Mouse (Mus musculus) ES-Bruce4 (cell line): Measurements from ENCODE around the gene Ank2. TPM values are rescaled to one million over a fixed set of nuclear protein-coding genes. Genes with fewer than 3 reads are reported as not detected.

ENCODE experiments used
- H3K27ac ChIP-seq: 2 replicates; pipeline ENCODE4 v1.5.1; 2012; ENCODE audit warnings: low read length, inconsistent platforms; ENCODE audit not compliant: insufficient read depth
- H3K27me3 ChIP-seq: 2 replicates; pipeline ENCODE4 v1.6.1; 2012; ENCODE audit warnings: mild to moderate bottlenecking, low read length, inconsistent platforms; ENCODE audit not compliant: control insufficient read depth, poor library complexity, insufficient read depth, severe bottlenecking
- H3K36me3 ChIP-seq: 2 replicates; pipeline ENCODE4 v1.6.1; 2012; ENCODE audit warnings: inconsistent platforms, mild to moderate bottlenecking, low read length, moderate library complexity; ENCODE audit not compliant: control insufficient read depth, poor library complexity, insufficient read depth, severe bottlenecking
- H3K4me1 ChIP-seq: one replicate; pipeline ENCODE4 v1.8.1; 2011; ENCODE audit warnings: low read length; ENCODE audit not compliant: control insufficient read depth, insufficient read depth
- H3K4me3 ChIP-seq: 2 replicates; pipeline ENCODE4 v1.5.1; 2011; ENCODE audit warnings: low read depth, mild to moderate bottlenecking, low read length
- H3K9ac ChIP-seq: 2 replicates; pipeline ENCODE4 v1.6.1; 2012; ENCODE audit warnings: low read depth, mild to moderate bottlenecking, inconsistent platforms; ENCODE audit not compliant: poor library complexity, severe bottlenecking
- H3K9me3 ChIP-seq: replicated peaks from 2 replicates; pipeline ENCODE4 v1.6.1; 2012; ENCODE audit warnings: mild to moderate bottlenecking, low read length, inconsistent platforms; ENCODE audit not compliant: control insufficient read depth, poor library complexity, insufficient read depth, severe bottlenecking
- CTCF ChIP-seq: IDR thresholded peaks from one replicate; pipeline ENCODE4 v1.8.1; 2011; ENCODE audit warnings: low read depth, low read length
- EP300 ChIP-seq: IDR thresholded peaks from 2 replicates; pipeline ENCODE4 v1.6.1; 2011; ENCODE audit warnings: low read depth, low read length; ENCODE audit not compliant: insufficient read depth
- POLR2A ChIP-seq: IDR thresholded peaks from one replicate; pipeline ENCODE4 v1.8.1; 2011; ENCODE audit warnings: low read length; ENCODE audit not compliant: insufficient read depth
- polyA plus RNA-seq: library from polyadenylated mRNA; stranded (reverse); fragments of >200 nt; gene quantifications from 2 replicates; pipeline ENCODE4 v1.2.4, GENCODE M21; 2011; ENCODE audit warnings: low read depth; ENCODE audit not compliant: missing spikeins, insufficient read depth, insufficient read length

The Ank2 gene
- polyA plus RNA-seq, 1 experiment, result 29.9 TPM

DNA sequence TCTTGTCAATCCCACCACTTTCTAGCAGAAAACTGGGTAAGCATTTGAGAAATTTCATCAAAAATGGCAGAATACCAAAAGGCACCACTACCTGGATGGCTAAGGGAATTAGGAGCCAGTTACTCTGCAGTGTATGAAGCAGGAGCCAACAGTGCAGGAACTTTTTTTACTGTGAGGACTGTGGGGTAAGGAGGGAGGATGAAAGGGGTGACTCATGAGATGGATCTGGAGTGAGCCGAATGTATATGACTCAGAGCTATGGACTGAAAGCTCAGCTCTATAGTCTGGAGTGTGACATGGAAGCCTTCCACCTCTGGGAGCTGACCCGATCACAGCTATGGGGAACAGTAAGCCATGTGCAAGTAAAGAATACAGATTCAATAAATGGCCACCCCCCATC lies 530.4 kb downstream of the Ank2 start:
- no peaks in the 10 kb centered on the region for H3K4me1 ChIP-seq
- no peak overlapping the region for H3K27ac ChIP-seq
- H3K36me3 ChIP-seq, result no peaks in the 10 kb centered on the region
- no peak overlapping the region for H3K9ac ChIP-seq
- H3K4me3 ChIP-seq, result no peak overlapping the region
- no peaks in the 10 kb centered on the region for H3K27me3 ChIP-seq
- no peaks in the 10 kb centered on the region for H3K9me3 ChIP-seq
- TF ChIP-seq POLR2A (no peak), EP300 (no peak), CTCF (no peak)

DNA sequence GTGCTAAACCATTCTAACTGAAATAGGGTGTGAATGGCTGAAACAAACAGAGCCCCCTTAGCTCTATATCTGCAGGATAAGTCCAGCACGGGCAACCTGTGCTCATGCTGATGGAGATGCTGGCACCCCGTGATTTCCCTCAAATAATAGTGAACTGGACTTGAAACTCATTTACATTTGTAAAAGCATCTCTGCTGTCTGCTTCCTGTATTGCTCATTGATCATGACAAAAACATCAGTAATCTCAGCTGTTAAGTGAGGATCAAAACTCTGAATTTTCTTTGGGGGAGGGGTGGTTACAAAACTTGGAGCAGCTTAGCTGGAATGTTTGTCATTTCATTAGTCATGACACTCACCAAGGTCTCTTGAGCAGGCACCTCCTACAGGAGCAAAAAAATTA lies 533.4 kb downstream of the Ank2 start:
- Histone ChIP-seq H3K4me1 (no peaks in the 10 kb centered on the region), H3K4me3 (no peak overlapping the region), H3K9ac (no peak overlapping the region), H3K36me3 (no peaks in the 10 kb centered on the region), H3K9me3 (no peaks in the 10 kb centered on the region), H3K27ac (no peak overlapping the region), H3K27me3 (no peaks in the 10 kb centered on the region)
- TF ChIP-seq CTCF (no peak), POLR2A (no peak), EP300 (no peak)

DNA sequence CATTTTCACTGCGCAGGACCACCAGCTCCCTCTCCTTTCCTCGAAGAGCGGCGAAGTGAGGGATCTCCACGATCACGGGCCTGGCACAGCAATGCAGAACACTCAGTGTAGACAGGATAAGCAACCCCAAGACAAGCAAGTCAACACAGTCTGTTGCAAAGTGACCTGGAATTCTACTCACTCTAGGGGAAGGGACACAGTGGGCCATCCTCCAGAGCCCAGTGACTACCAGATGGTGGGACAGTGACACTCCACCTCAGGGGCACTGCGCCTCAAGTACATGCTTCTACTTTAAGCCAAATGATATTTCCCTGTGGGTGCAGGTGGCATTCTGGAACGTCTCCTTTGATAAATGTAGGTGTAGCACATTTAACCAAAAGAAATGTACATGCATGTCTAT lies 536.8 kb downstream of the Ank2 start:
- no peak for TF ChIP-seq POLR2A
- TF ChIP-seq EP300, result no peak
- TF ChIP-seq CTCF, result no peak
- no peaks in the 10 kb centered on the region for H3K27me3 ChIP-seq
- no peak overlapping the region for H3K4me3 ChIP-seq
- no peak overlapping the region for H3K9ac ChIP-seq
- no peaks in the 10 kb centered on the region for H3K36me3 ChIP-seq
- no peaks in the 10 kb centered on the region for H3K4me1 ChIP-seq
- no peak overlapping the region for H3K27ac ChIP-seq
- H3K9me3 ChIP-seq, result no peaks in the 10 kb centered on the region

DNA sequence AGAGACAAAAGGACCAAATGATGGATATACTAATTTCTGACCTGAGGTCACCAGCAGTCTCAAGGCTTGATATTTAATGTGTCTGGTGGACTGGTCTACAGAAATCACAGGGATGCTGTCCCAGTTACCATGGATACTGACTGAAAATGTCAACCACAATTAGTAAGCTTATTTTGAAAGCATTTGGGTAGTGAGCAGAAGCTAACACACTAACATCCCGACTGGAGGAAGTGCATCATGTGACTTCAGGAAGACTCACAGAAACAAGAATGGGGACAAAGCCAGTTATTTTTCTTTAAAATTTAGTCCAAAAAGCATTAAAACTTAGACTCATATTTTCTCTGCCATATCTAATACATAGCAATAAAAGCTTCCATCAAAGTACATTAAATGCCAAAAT lies 546.5 kb downstream of the Ank2 start:
- TF ChIP-seq POLR2A, result no peak
- no peak for TF ChIP-seq CTCF
- no peak for TF ChIP-seq EP300
- Histone ChIP-seq H3K9me3 (no peaks in the 10 kb centered on the region), H3K27me3 (no peaks in the 10 kb centered on the region), H3K4me3 (no peak overlapping the region), H3K27ac (no peak overlapping the region), H3K9ac (no peak overlapping the region), H3K4me1 (no peaks in the 10 kb centered on the region), H3K36me3 (no peaks in the 10 kb centered on the region)

DNA sequence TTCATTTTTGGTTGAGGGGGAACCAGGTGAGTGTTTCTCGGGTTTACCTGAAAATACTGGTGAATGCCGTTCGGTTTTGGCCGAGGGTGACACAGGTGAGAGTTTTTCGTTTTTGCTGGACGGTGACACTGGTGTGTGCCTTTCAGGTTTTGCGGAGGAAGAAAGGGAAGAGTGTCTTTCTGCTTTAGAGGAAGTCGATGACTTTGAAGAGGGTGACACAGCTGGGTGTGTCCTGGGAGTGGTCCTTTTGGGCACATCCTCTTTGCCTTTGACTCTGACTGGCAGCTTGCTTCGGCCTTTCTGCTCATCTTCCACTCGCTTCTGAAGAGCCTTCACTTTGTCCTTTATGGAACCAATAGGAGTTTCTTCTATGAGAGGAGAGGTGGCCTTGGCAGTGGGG lies 552.6 kb downstream of the Ank2 start:
- H3K4me3 ChIP-seq, result no peak overlapping the region
- H3K9me3 ChIP-seq, result no peaks in the 10 kb centered on the region
- H3K27me3 ChIP-seq, result 0 out of 2 replicates have a peak, but pooled peaks cover 2% of the 10 kb centered on the region
- TF ChIP-seq CTCF (no peak), EP300 (no peak), POLR2A (no peak)
- H3K4me1 ChIP-seq, result no peaks in the 10 kb centered on the region
- H3K27ac ChIP-seq, result no peak overlapping the region
- no peak overlapping the region for H3K9ac ChIP-seq
- no peaks in the 10 kb centered on the region for H3K36me3 ChIP-seq

DNA sequence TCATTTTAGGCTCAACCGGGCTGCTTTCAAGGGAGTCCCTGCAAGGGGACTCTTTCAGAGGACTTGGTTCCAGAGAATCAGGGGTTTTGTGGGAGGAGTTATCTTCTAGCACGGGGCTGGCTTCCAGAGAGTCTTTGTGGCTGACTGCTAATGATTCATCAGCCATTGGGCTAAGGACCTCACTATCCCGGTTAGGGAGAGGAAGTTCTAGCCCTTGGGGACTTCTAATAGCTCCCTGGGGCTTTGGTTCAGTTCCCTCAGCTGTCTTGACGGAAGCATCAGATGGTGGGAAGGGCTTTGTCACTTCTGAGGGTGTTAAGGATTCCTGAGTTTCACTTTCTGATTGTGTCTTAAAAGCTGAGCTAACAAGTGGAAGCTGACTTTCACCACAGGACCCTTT lies 554.3 kb downstream of the Ank2 start:
- no peaks in the 10 kb centered on the region for H3K9me3 ChIP-seq
- H3K4me3 ChIP-seq, result no peak overlapping the region
- no peak overlapping the region for H3K9ac ChIP-seq
- H3K36me3 ChIP-seq, result no peaks in the 10 kb centered on the region
- TF ChIP-seq POLR2A (no peak), EP300 (no peak), CTCF (no peak)
- H3K4me1 ChIP-seq, result no peaks in the 10 kb centered on the region
- 0 out of 2 replicates have a peak, but pooled peaks cover 2% of the 10 kb centered on the region for H3K27me3 ChIP-seq
- H3K27ac ChIP-seq, result no peak overlapping the region
